Mouse (Mus musculus) midbrain, embryonic 13.5 days (tissue): ENCODE results near the gene D630023F18Rik. TPM values are rescaled to one million over a fixed set of nuclear protein-coding genes. Genes with fewer than 3 reads are reported as not detected.
A peak's percentile ranks its signal among the peaks of the same experiment; 100 is the strongest.

Experiments used
- ATAC-seq: fragments of 200-750 bp; cut with Nextera tagmentation; 2 replicates; pipeline ENCODE4 v1.8.0; 2017; ENCODE audit warnings: mild to moderate bottlenecking, moderate TSS enrichment, moderate library complexity
- H3K27ac ChIP-seq: fragments of 300-500 bp; sonication (generic); 2 replicates; pipeline ENCODE4 v1.5.1; 2015; ENCODE audit warnings: inconsistent platforms, mild to moderate bottlenecking, moderate library complexity
- H3K27me3 ChIP-seq: fragments of 300-500 bp; sonication (generic); 2 replicates; pipeline ENCODE4 v1.6.1; 2015; ENCODE audit warnings: mild to moderate bottlenecking, inconsistent platforms
- H3K36me3 ChIP-seq: fragments of 300-500 bp; sonication (generic); 2 replicates; pipeline ENCODE4 v1.6.1; 2015; ENCODE audit warnings: mild to moderate bottlenecking, inconsistent platforms
- H3K4me1 ChIP-seq: fragments of 300-500 bp; sonication (generic); replicated peaks from 2 replicates; pipeline ENCODE4 v1.6.1; 2015; ENCODE audit warnings: inconsistent platforms
- H3K4me2 ChIP-seq: fragments of 300-500 bp; sonication (generic); replicated peaks from 2 replicates; pipeline ENCODE4 v1.6.1; 2015; ENCODE audit warnings: moderate library complexity, mild to moderate bottlenecking, inconsistent platforms
- H3K4me3 ChIP-seq: fragments of 300-500 bp; sonication (generic); replicated peaks from 2 replicates; pipeline ENCODE4 v1.5.1; 2015; ENCODE audit warnings: mild to moderate bottlenecking, inconsistent platforms
- H3K9ac ChIP-seq: fragments of 300-500 bp; sonication (generic); replicated peaks from 2 replicates; pipeline ENCODE4 v1.6.1; 2015; ENCODE audit warnings: mild to moderate bottlenecking, inconsistent platforms
- H3K9me3 ChIP-seq: fragments of 300-500 bp; sonication (generic); 2 replicates; pipeline ENCODE4 v1.6.1; 2016; ENCODE audit warnings: mild to moderate bottlenecking, inconsistent platforms
- WGBS: fragments of 180-500 bp; shearing (Covaris S2); methylation state at CpG from one replicate; pipeline ENCODE4 v1.1.7; 2015; 5-methylcytosine and 5-hydroxymethylcytosine counted together
- polyA plus RNA-seq: library from polyadenylated mRNA; unstranded; fragments of >200 nt; fragmentation: Nextera tagmentation; extraction: Ambion mirVana; gene quantifications from 2 replicates; pipeline ENCODE4 v1.2.1, GENCODE M21; 2015

The D630023F18Rik gene
- polyA plus RNA-seq, 1 experiment from 2014 or later: 0.27 TPM

- Histone ChIP-seq H3K9ac (no peak overlapping the region), H3K4me1 (no peaks in the 10 kb centered on the region), H3K36me3 (no peaks in the 10 kb centered on the region), H3K27me3 (no peaks in the 10 kb centered on the region), H3K4me3 (no peak overlapping the region), H3K9me3 (no peaks in the 10 kb centered on the region), H3K4me2 (no peak overlapping the region), H3K27ac (no peak overlapping the region)
- no peak for ATAC-seq
- WGBS: 84% methylated on average over 1 of the region's 1 CpGs
Measured at GRCm38 (mm10) chr1:65132833-65133232, 9.8 kb upstream of the D630023F18Rik start.

- 92% methylated on average over 1 of the region's 1 CpGs for WGBS
Measured at GRCm38 (mm10) chr1:65131671-65132070, 8.7 kb upstream of the D630023F18Rik start.

GRCm38 (mm10) chr1:65130226-65130625, 7.2 kb upstream of the D630023F18Rik start:
- H3K4me3 ChIP-seq: no peak overlapping the region

More at GRCm38 (mm10) chr1:65131671-65132070, 8.7 kb upstream of the D630023F18Rik start:
- no peak for ATAC-seq
- Histone ChIP-seq H3K27me3 (no peaks in the 10 kb centered on the region), H3K4me2 (no peak overlapping the region), H3K9me3 (no peaks in the 10 kb centered on the region), H3K4me3 (no peak overlapping the region), H3K9ac (no peak overlapping the region), H3K4me1 (no peaks in the 10 kb centered on the region), H3K36me3 (no peaks in the 10 kb centered on the region), H3K27ac (no peak overlapping the region)

GRCm38 (mm10) chr1:65129634-65130180, 6.7 kb upstream of the D630023F18Rik start:
- ATAC-seq: no peak
- Histone ChIP-seq H3K4me2 (no peak overlapping the region), H3K36me3 (no peaks in the 10 kb centered on the region), H3K4me1 (no peaks in the 10 kb centered on the region), H3K9me3 (no peaks in the 10 kb centered on the region), H3K9ac (no peak overlapping the region), H3K4me3 (no peak overlapping the region), H3K27ac (no peak overlapping the region), H3K27me3 (no peaks in the 10 kb centered on the region)
- WGBS: 70% methylated on average over 3 of the region's 3 CpGs

More at GRCm38 (mm10) chr1:65130226-65130625, 7.2 kb upstream of the D630023F18Rik start:
- no peaks in the 10 kb centered on the region for H3K27me3 ChIP-seq
- no peak overlapping the region for H3K4me2 ChIP-seq
- H3K27ac ChIP-seq: no peak overlapping the region
- no peak for ATAC-seq
- H3K4me1 ChIP-seq: no peaks in the 10 kb centered on the region
- H3K9me3 ChIP-seq: no peaks in the 10 kb centered on the region
- H3K36me3 ChIP-seq: no peaks in the 10 kb centered on the region
- WGBS: 78% methylated on average over 3 of the region's 3 CpGs
- no peak overlapping the region for H3K9ac ChIP-seq

GRCm38 (mm10) chr1:65119438-65119837, 3.6 kb downstream of the D630023F18Rik start, which contains the start of gene Gm28845:
Gene Gm28845, minus strand, starts transcription at chr1:65119558.
- no peak for ATAC-seq
- no peaks in the 10 kb centered on the region for H3K4me1 ChIP-seq
- H3K4me3 ChIP-seq: no peak within 1 kb of the TSS
- no peaks in the 10 kb centered on the region for H3K27me3 ChIP-seq
- H3K9me3 ChIP-seq: no peaks in the 10 kb centered on the region
- no peaks in the 10 kb centered on the region for H3K36me3 ChIP-seq
- H3K27ac ChIP-seq: no peak within 1 kb of the TSS
- no peak within 1 kb of the TSS for H3K4me2 ChIP-seq
- H3K9ac ChIP-seq: no peak within 1 kb of the TSS
- WGBS: 76% methylated on average over 1 of the region's 1 CpGs

- Histone ChIP-seq H3K9me3 (no peaks in the 10 kb centered on the region), H3K27me3 (no peaks in the 10 kb centered on the region), H3K27ac (no peak overlapping the region), H3K9ac (no peak overlapping the region), H3K4me1 (no peaks in the 10 kb centered on the region), H3K36me3 (no peaks in the 10 kb centered on the region), H3K4me2 (no peak overlapping the region), H3K4me3 (no peak overlapping the region)
- ATAC-seq: no peak
- 82% methylated on average over 8 of the region's 8 CpGs for WGBS
Measured at GRCm38 (mm10) chr1:65118150-65118913, 4.7 kb downstream of the D630023F18Rik start.

- Histone ChIP-seq H3K4me2 (no peak overlapping the region), H3K27me3 (no peaks in the 10 kb centered on the region), H3K9me3 (no peaks in the 10 kb centered on the region), H3K9ac (no peak overlapping the region), H3K4me1 (no peaks in the 10 kb centered on the region), H3K4me3 (no peak overlapping the region), H3K36me3 (no peaks in the 10 kb centered on the region), H3K27ac (no peak overlapping the region)
- ATAC-seq: no peak
- 89% methylated on average over 5 of the region's 5 CpGs for WGBS
Measured at GRCm38 (mm10) chr1:65113536-65114172, 9.4 kb downstream of the D630023F18Rik start.

GRCm38 (mm10) chr1:65112807-65113196, 10.2 kb downstream of the D630023F18Rik start:
- WGBS: 59% methylated on average over 14 of the region's 14 CpGs
- no peaks in the 10 kb centered on the region for H3K27me3 ChIP-seq
- H3K9ac ChIP-seq: no peak overlapping the region
- no peaks in the 10 kb centered on the region for H3K4me1 ChIP-seq
- H3K9me3 ChIP-seq: no peaks in the 10 kb centered on the region
- ATAC-seq: no peak
- H3K4me3 ChIP-seq: no peak overlapping the region
- no peaks in the 10 kb centered on the region for H3K36me3 ChIP-seq
- no peak overlapping the region for H3K27ac ChIP-seq
- H3K4me2 ChIP-seq: peak overlapping the region; percentile 29

GRCm38 (mm10) chr1:65112031-65112806, 10.8 kb downstream of the D630023F18Rik start:
- H3K9me3 ChIP-seq: no peaks in the 10 kb centered on the region
- WGBS: 11% methylated on average over 8 of the region's 8 CpGs
- no peak overlapping the region for H3K9ac ChIP-seq
- peak; percentile 82 for ATAC-seq
- H3K36me3 ChIP-seq: no peaks in the 10 kb centered on the region
- H3K4me1 ChIP-seq: no peaks in the 10 kb centered on the region
- H3K4me3 ChIP-seq: no peak overlapping the region
- H3K4me2 ChIP-seq: peak overlapping the region; percentile 29
- H3K27me3 ChIP-seq: no peaks in the 10 kb centered on the region
- no peak overlapping the region for H3K27ac ChIP-seq

GRCm38 (mm10) chr1:65109756-65110435, 13.1 kb downstream of the D630023F18Rik start:
- H3K4me2 ChIP-seq: no peak overlapping the region
- H3K4me1 ChIP-seq: no peaks in the 10 kb centered on the region
- H3K9ac ChIP-seq: no peak overlapping the region
- H3K36me3 ChIP-seq: no peaks in the 10 kb centered on the region
- WGBS: 79% methylated on average over 25 of the region's 25 CpGs
- H3K4me3 ChIP-seq: no peak overlapping the region
- H3K27me3 ChIP-seq: no peaks in the 10 kb centered on the region
- H3K27ac ChIP-seq: no peak overlapping the region
- no peak for ATAC-seq
- no peaks in the 10 kb centered on the region for H3K9me3 ChIP-seq

- H3K9ac ChIP-seq: no peak overlapping the region
- ATAC-seq: no peak
- no peaks in the 10 kb centered on the region for H3K4me1 ChIP-seq
- H3K27me3 ChIP-seq: no peaks in the 10 kb centered on the region
- WGBS: 93% methylated on average over 8 of the region's 8 CpGs
- H3K36me3 ChIP-seq: no peaks in the 10 kb centered on the region
- no peak overlapping the region for H3K4me2 ChIP-seq
- no peaks in the 10 kb centered on the region for H3K9me3 ChIP-seq
- H3K4me3 ChIP-seq: no peak overlapping the region
- H3K27ac ChIP-seq: no peak overlapping the region
Measured at GRCm38 (mm10) chr1:65109196-65109595, 13.8 kb downstream of the D630023F18Rik start.
